Mouse (Mus musculus) testis, adult 2 months (tissue): Measurements from ENCODE around the gene Dock2.
"Not testable (repeated sequence)": the region's sequence is repeated elsewhere in the genome, so short reads cannot be mapped to it uniquely, and the experiment has no call there.

ENCODE experiments used
- CTCF ChIP-seq: fragments of 200-500 bp; IDR thresholded peaks from 2 replicates; pipeline ENCODE4 v1.5.1; 2012; ENCODE audit warnings: low read depth, mild to moderate bottlenecking, inconsistent platforms, low read length, moderate library complexity; ENCODE audit not compliant: control insufficient read depth, insufficient read depth, insufficient replicate concordance
- POLR2A ChIP-seq: fragments of 200-500 bp; IDR thresholded peaks from 2 replicates; pipeline ENCODE4 v1.6.1; 2012; ENCODE audit warnings: low read depth, mild to moderate bottlenecking, inconsistent platforms, low read length, moderate library complexity; ENCODE audit not compliant: control insufficient read depth

GRCm38 (mm10) chr11:34798066-34798465 is 14.4 kb upstream of the Dock2 start:
- TF ChIP-seq CTCF, POLR2A: not testable (repeated sequence)
